Mouse (Mus musculus) CH12.LX (cell line): ENCODE data around the gene Senp5. TPM values are rescaled to one million over a fixed set of nuclear protein-coding genes. Genes with fewer than 3 reads are reported as not detected.

ENCODE experiments used
- DNase-seq: peaks from one replicate; pipeline ENCODE4 v3.0.0-alpha.2; 2013; ENCODE audit errors: extremely low read depth
- H3K27ac ChIP-seq: 2 replicates; pipeline ENCODE4 v1.5.1; 2012; ENCODE audit warnings: low read depth, mild to moderate bottlenecking, control low read depth, moderate library complexity; ENCODE audit not compliant: insufficient read depth
- H3K27me3 ChIP-seq: replicated peaks from 2 replicates; pipeline ENCODE3; 2012; ENCODE audit warnings: inconsistent platforms
- H3K36me3 ChIP-seq, 2 experiments: replicated peaks in 1 of 2; 2 replicates each; pipeline versions ENCODE3 to v1.6.1; 2012; ENCODE audit warnings: inconsistent platforms in 1 of 2, low read length in 1 of 2, mild to moderate bottlenecking in 1 of 2, mixed read lengths in 1 of 2, moderate library complexity in 1 of 2; ENCODE audit not compliant: control insufficient read depth in 1 of 2, insufficient read depth in 1 of 2
- H3K4me1 ChIP-seq, 2 experiments: 2 replicates each; pipeline ENCODE4 v1.6.1; 2012; ENCODE audit warnings: inconsistent platforms in 1 of 2, moderate library complexity in 1 of 2; ENCODE audit not compliant: insufficient read depth in 2 of 2, control insufficient read depth in 1 of 2
- H3K4me2 ChIP-seq: 2 replicates; pipeline ENCODE4 v1.6.1; 2012; ENCODE audit warnings: low read depth, mild to moderate bottlenecking, control low read depth; ENCODE audit not compliant: poor library complexity, insufficient read depth, severe bottlenecking
- H3K4me3 ChIP-seq, 3 experiments: fragments of 150-350 bp in 1 of 3; sonication (generic) in 1 of 3; replicated peaks in 1 of 3; 2 replicates each; pipeline versions ENCODE3 to v1.5.1; 2011 to 2012; ENCODE audit warnings: low read depth in 2 of 3, low read length in 2 of 3, mild to moderate bottlenecking in 2 of 3, moderate library complexity in 2 of 3, control low read depth in 1 of 3, improper control_type of control experiment in 1 of 3, inconsistent platforms in 1 of 3, mixed read lengths in 1 of 3; ENCODE audit not compliant: poor library complexity in 1 of 3
- H3K79me2 ChIP-seq: replicated peaks from 2 replicates; pipeline ENCODE4 v1.6.1; 2012; ENCODE audit warnings: mild to moderate bottlenecking, moderate library complexity; ENCODE audit not compliant: control insufficient read depth, poor library complexity, insufficient read depth, severe bottlenecking; ENCODE audit errors: extremely low read depth
- H3K9ac ChIP-seq: 2 replicates; pipeline ENCODE4 v1.6.1; 2012; ENCODE audit warnings: low read depth, mild to moderate bottlenecking, control low read depth, moderate library complexity; ENCODE audit not compliant: insufficient read depth
- H3K9me3 ChIP-seq: replicated peaks from 2 replicates; pipeline ENCODE3; 2012; ENCODE audit warnings: low read length, inconsistent platforms, mixed read lengths
- BHLHE40 ChIP-seq: IDR thresholded peaks from 2 replicates; pipeline ENCODE4 v1.6.1; 2011; ENCODE audit warnings: mild to moderate bottlenecking, low read depth, low read length, improper control_type of control experiment
- ETS1 ChIP-seq: conservative IDR thresholded peaks from 2 replicates; pipeline ENCODE4 v1.6.1; 2012; ENCODE audit warnings: low read depth, mild to moderate bottlenecking, inconsistent platforms, low read length, improper control_type of control experiment, moderate library complexity
- GABPA ChIP-seq: IDR thresholded peaks from 2 replicates; pipeline ENCODE4 v1.6.1; 2012; ENCODE audit warnings: low read depth, low read length, improper control_type of control experiment, inconsistent platforms; ENCODE audit not compliant: insufficient replicate concordance
- JUN ChIP-seq: IDR thresholded peaks from 2 replicates; pipeline ENCODE4 v1.6.1; 2011; ENCODE audit warnings: low read depth, mild to moderate bottlenecking, low read length, improper control_type of control experiment, moderate library complexity; ENCODE audit not compliant: insufficient read depth
- JUND ChIP-seq: conservative IDR thresholded peaks from 2 replicates; pipeline ENCODE4 v1.6.1; 2011; ENCODE audit warnings: low read depth, low read length, improper control_type of control experiment
- KAT2A ChIP-seq: IDR thresholded peaks from 2 replicates; pipeline ENCODE4 v1.6.1; 2012; ENCODE audit warnings: low read length, improper control_type of control experiment, inconsistent platforms; ENCODE audit not compliant: insufficient replicate concordance
- MAFK ChIP-seq: IDR thresholded peaks from 2 replicates; pipeline ENCODE4 v1.6.1; 2011; ENCODE audit warnings: low read length, improper control_type of control experiment; ENCODE audit not compliant: insufficient replicate concordance
- NELFE ChIP-seq: IDR thresholded peaks from 2 replicates; pipeline ENCODE4 v1.6.1; 2011; ENCODE audit warnings: low read depth, low read length, improper control_type of control experiment
- NRF1 ChIP-seq: IDR thresholded peaks from 2 replicates; pipeline ENCODE4 v1.6.1; 2014; ENCODE audit warnings: low read depth, mild to moderate bottlenecking, inconsistent platforms, low read length, improper control_type of control experiment, moderate library complexity
- PAX5 ChIP-seq: IDR thresholded peaks from 2 replicates; pipeline ENCODE4 v1.6.1; 2012; ENCODE audit warnings: low read length, inconsistent platforms, mixed read lengths
- POLR2AphosphoS2 ChIP-seq: IDR thresholded peaks from 2 replicates; pipeline ENCODE4 v1.6.1; 2011; ENCODE audit warnings: low read depth, low read length, improper control_type of control experiment
- RAD21 ChIP-seq: IDR thresholded peaks from 2 replicates; pipeline ENCODE4 v1.6.1; 2011; ENCODE audit warnings: low read depth, mild to moderate bottlenecking, low read length, improper control_type of control experiment, moderate library complexity
- SIN3A ChIP-seq: IDR thresholded peaks from 2 replicates; pipeline ENCODE4 v1.6.1; 2012; ENCODE audit warnings: low read length, improper control_type of control experiment, inconsistent platforms
- UBTF ChIP-seq: IDR thresholded peaks from 2 replicates; pipeline ENCODE4 v1.6.1; 2012; ENCODE audit warnings: low read depth, mild to moderate bottlenecking, inconsistent platforms, low read length, improper control_type of control experiment, moderate library complexity
- USF1 ChIP-seq: IDR thresholded peaks from 2 replicates; pipeline ENCODE4 v1.6.1; 2014; ENCODE audit warnings: low read depth, mild to moderate bottlenecking, inconsistent platforms, low read length, improper control_type of control experiment
- ZC3H11A ChIP-seq: IDR thresholded peaks from 2 replicates; pipeline ENCODE4 v1.6.1; 2012; ENCODE audit warnings: low read depth, mild to moderate bottlenecking, inconsistent platforms, low read length, improper control_type of control experiment
- ZMIZ1 ChIP-seq: IDR thresholded peaks from 2 replicates; pipeline ENCODE4 v1.6.1; 2012; ENCODE audit warnings: low read depth, mild to moderate bottlenecking, inconsistent platforms, low read length, improper control_type of control experiment
- dilution Hi-C: fragments of 300-500 bp; cut with MboI; formaldehyde crosslinking; loops from 2 replicates; pipeline ENCODE4 v1.14.3; 2020; ENCODE audit warnings: low sequenced_read_pairs; ENCODE audit not compliant: extremely low pct_unique_long_range_greater_than_20kb, extremely low pct_ligation_motif_present
- in situ Hi-C: fragments of 300-500 bp; cut with MboI; formaldehyde crosslinking; loops from 3 replicates; pipeline ENCODE4 v1.14.3; 2019; ENCODE audit warnings: low sequenced_read_pairs, low pct_ligation_motif_present, low pct_unique_long_range_greater_than_20kb, mixed read lengths
- polyA plus RNA-seq: library from polyadenylated mRNA; unstranded; fragments of >175 nt; gene quantifications from 2 replicates; pipeline ENCODE4 v1.2.1, GENCODE M21; 2012; ENCODE audit warnings: low read depth; ENCODE audit not compliant: insufficient read length
- total RNA-seq, 2 experiments: library from RNA; depleted of rRNA; stranded (reverse); fragments of 300-350 nt in 1 of 2; fragments of >200 nt in 1 of 2; gene quantifications; 2 replicates each; pipeline ENCODE4 v1.2.3; 2012 to 2014

Senp5 gene
- total and polyA plus RNA-seq, 3 experiments = 19.3 to 31.2 (median 28.8) TPM

GRCm38 (mm10) chr16:31935091-31935979 lies 67.8 kb downstream of the Senp5 start:
- no peak for DNase-seq
- no peak overlapping the region for H3K27ac ChIP-seq
- no peak overlapping the region for H3K4me2 ChIP-seq
- H3K36me3 ChIP-seq = peaks cover 4 to 55% of the 10 kb centered on the region in 2 experiments
- H3K9ac ChIP-seq = no peak overlapping the region
- dilution Hi-C loops = no loop called here
- H3K27me3 ChIP-seq = no peaks in the 10 kb centered on the region
- H3K4me3 ChIP-seq = no peak overlapping the region
- H3K4me1 ChIP-seq = peaks cover 6 to 21% of the 10 kb centered on the region in 2 experiments; a peak in 3 of 4 replicates
- in situ Hi-C loops = no loop called here
- H3K9me3 ChIP-seq = peaks cover 62% of the 10 kb centered on the region
- H3K79me2 ChIP-seq = no peaks in the 10 kb centered on the region
- TF ChIP-seq RAD21 = no peak
- no peak for TF ChIP-seq SIN3A

DNA sequence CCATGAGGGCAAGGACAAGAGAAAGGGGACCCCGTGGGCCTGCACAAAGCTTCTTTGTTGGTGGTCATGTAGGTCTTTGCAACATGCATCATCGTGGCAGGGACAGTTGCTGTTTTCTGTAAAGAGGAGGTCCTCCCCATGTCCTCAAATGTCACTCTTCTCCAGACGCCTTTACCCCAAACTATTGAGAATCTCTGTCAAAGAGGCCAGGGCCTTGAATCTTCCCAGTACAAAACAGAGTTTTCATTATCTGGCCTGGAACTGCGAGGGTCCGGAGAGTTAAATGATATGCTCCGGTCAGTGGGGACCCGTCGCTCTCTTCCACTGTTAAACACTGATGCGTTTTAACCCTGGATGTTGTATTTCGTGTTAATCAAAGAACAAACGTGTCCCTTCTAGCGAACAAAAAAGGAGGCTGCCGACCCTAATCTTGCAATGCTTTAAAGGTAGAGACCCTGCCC lies 68.5 kb downstream of the Senp5 start:
- dilution Hi-C loops = no loop called here
- Histone ChIP-seq H3K9ac (no peak overlapping the region), H3K4me2 (no peak overlapping the region), H3K9me3 (peaks cover 69% of the 10 kb centered on the region), H3K4me1 (peaks cover 3 to 21% of the 10 kb centered on the region in 2 experiments; a peak in 3 of 4 replicates), H3K27me3 (no peaks in the 10 kb centered on the region), H3K4me3 (no peak overlapping the region), H3K79me2 (no peaks in the 10 kb centered on the region), H3K36me3 (peaks cover 9 to 62% of the 10 kb centered on the region in 2 experiments), H3K27ac (no peak overlapping the region)
- no peak for DNase-seq
- no peak for TF ChIP-seq ZMIZ1
- no peak for TF ChIP-seq PAX5
- TF ChIP-seq JUND = no peak
- TF ChIP-seq JUN = no peak
- no peak for TF ChIP-seq NELFE
- no peak for TF ChIP-seq USF1
- no peak for TF ChIP-seq GABPA
- TF ChIP-seq BHLHE40 = no peak
- TF ChIP-seq ETS1 = no peak
- no peak for TF ChIP-seq UBTF
- TF ChIP-seq MAFK = no peak
- no peak for TF ChIP-seq POLR2AphosphoS2
- TF ChIP-seq NRF1 = no peak
- no peak for TF ChIP-seq KAT2A
- no peak for TF ChIP-seq ZC3H11A
- in situ Hi-C loops = no loop called here
